Comparison of ENCODE assay signal across 21 mouse cellular contexts in genomic region chr2:63091775-63092174, GRCm38 (mm10).
"Had no signal": no experiment of that assay in that cellular context is flagged by ENCODE, and none has a peak within 500 bp of the region (broad histone marks: within the 10 kb centered on the region; RNA-seq: fewer than 3 reads in every experiment).

No protein-coding gene starts in this region.

- DNase-seq: kidney, postnatal 25 days; layer of hippocampus, adult 9-11 months; liver, embryonic 13.5 days; lung, adult 2 months; lung, postnatal 14 days; lung, postnatal 4 days; right cerebral cortex, adult 18-20 months; right cerebral cortex, postnatal 14 days; right cerebral cortex, postnatal 4 days; thymus, adult 2 months; thymus, postnatal 14 days; thymus, postnatal 4 days had no signal

- H3K9me3 ChIP-seq: limb, embryonic 10.5 days; limb, embryonic 13.5 days; liver, embryonic 13.5 days; midbrain, embryonic 15.5 days; neural tube, embryonic 13.5 days had no signal

- H3K9ac ChIP-seq: limb, embryonic 13.5 days; liver, embryonic 13.5 days; midbrain, embryonic 15.5 days; neural tube, embryonic 13.5 days had no signal

- H3K4me2 ChIP-seq: limb, embryonic 13.5 days; liver, embryonic 13.5 days; midbrain, embryonic 11.5 days; midbrain, embryonic 15.5 days; neural tube, embryonic 13.5 days had no signal

- H3K27me3 ChIP-seq: limb, embryonic 13.5 days; liver, embryonic 13.5 days; midbrain, embryonic 15.5 days; neural tube, embryonic 13.5 days had no signal

- H3K4me1 ChIP-seq: limb, embryonic 10.5 days; limb, embryonic 13.5 days; liver, embryonic 13.5 days; midbrain, embryonic 15.5 days; neural tube, embryonic 13.5 days had no signal

- H3K27ac ChIP-seq: kidney, postnatal 0 days; layer of hippocampus, adult 2 months; limb, embryonic 10.5 days; limb, embryonic 13.5 days; liver, embryonic 13.5 days; midbrain, embryonic 15.5 days; neural tube, embryonic 13.5 days; stomach, postnatal 0 days had no signal

- ATAC-seq: midbrain, embryonic 15.5 days had no signal

- H3K36me3 ChIP-seq: limb, embryonic 10.5 days; limb, embryonic 13.5 days; liver, embryonic 13.5 days; midbrain, embryonic 15.5 days; neural tube, embryonic 13.5 days had no signal

- H3K4me3 ChIP-seq: layer of hippocampus, adult 2 months; limb, embryonic 10.5 days; limb, embryonic 13.5 days; liver, embryonic 13.5 days; midbrain, embryonic 15.5 days; myocyte; neural tube, embryonic 13.5 days had no signal
